12 mouse cellular contexts compared by ENCODE assay signal in the genomic region with DNA sequence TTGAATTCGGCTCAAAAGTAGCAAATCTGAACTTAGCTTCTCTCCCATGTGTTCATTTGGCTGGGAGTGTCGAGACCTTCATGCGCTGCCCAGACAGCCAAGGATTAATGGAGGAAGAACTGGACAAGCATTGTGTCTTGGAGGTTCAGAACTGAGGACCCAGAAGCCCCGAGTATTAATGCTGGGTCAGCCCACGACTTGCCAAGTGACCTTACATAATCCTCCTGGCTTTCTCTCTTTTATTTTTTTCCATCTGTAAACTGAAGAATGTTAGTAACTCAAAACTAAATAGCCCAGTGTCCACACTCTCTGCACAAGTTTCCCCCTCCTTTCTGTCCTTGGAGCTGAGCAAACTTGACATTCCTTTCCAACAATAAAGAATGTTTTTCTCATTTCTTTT.
DNase-seq lines count a peak whose midpoint lies in the region; ATAC-seq and TF ChIP-seq lines count a peak whose summit lies in the region.
"Had no signal": no experiment of that assay in that cellular context is flagged by ENCODE, and none has a peak within 500 bp of the region (broad histone marks: within the 10 kb centered on the region; RNA-seq: fewer than 3 reads in every experiment).

No protein-coding gene starts in this region.

- DNase-seq in adrenal gland, adult (ENCODE audit: inconsistent age in 2 of 2, low spot score in 1 of 2), result peak; percentile 22 to 64
- no peak for DNase-seq in adrenal gland, adult 8-10 months
- DNase-seq in adrenal gland, postnatal 36 days, result peak; percentile 3 to 20
- DNase-seq in kidney, adult 11 months, result peak; percentile 53
- DNase-seq in lung, postnatal 0 days (ENCODE audit: low spot score), result peak; percentile 54
- DNase-seq in layer of hippocampus, adult 11-12 months (ENCODE audit: low spot score), result no peak
- DNase-seq in midbrain, postnatal 0 days (ENCODE audit: low spot score), result no peak
- DNase-seq in spleen, postnatal 14 days (ENCODE audit: low spot score in 2 of 2), result no peak
- DNase-seq: forebrain, postnatal 0 days; right cerebral cortex, postnatal 4 days; thymus, postnatal 4 days had no signal

- H3K4me3 ChIP-seq in lung, postnatal 0 days (ENCODE audit: low read depth, low read length), result no peak overlapping the region
- no peak overlapping the region for H3K4me3 ChIP-seq in midbrain, postnatal 0 days (ENCODE audit: low read depth, low read length)

- H3K4me1 ChIP-seq in lung, postnatal 0 days (ENCODE audit: insufficient read depth, low read depth, low read length), result no peaks in the 10 kb centered on the region; the same call in 1 of the 2 replicates
- 0 out of 2 replicates have a peak, but pooled peaks cover 4% of the 10 kb centered on the region for H3K4me1 ChIP-seq in midbrain, postnatal 0 days (ENCODE audit: insufficient read depth, low read length)

- TF ChIP-seq EP300 in lung, postnatal 0 days (IDR thresholded peaks at IDR 0.05), result peak; percentile 14; the same call in 1 of the 2 replicates

- no peak overlapping the region for H3K4me2 ChIP-seq in lung, postnatal 0 days (replicated peaks; ENCODE audit: low read depth, low read length)
- H3K4me2 ChIP-seq in midbrain, postnatal 0 days (ENCODE audit: low read depth, low read length, poor library complexity, severe bottlenecking), result no peak overlapping the region

- TF ChIP-seq CTCF in lung, postnatal 0 days (IDR thresholded peaks at IDR 0.05), result no peak
- TF ChIP-seq CTCF in midbrain, postnatal 0 days (IDR thresholded peaks at IDR 0.05), result no peak

- 40% methylated on average over 5 of the region's 5 CpGs for WGBS in lung, postnatal 0 days
- WGBS in midbrain, postnatal 0 days, result 60% methylated on average over 5 of the region's 5 CpGs

- H3K9me3 ChIP-seq in lung, postnatal 0 days (ENCODE audit: low read length), result no peaks in the 10 kb centered on the region
- no peaks in the 10 kb centered on the region for H3K9me3 ChIP-seq in midbrain, postnatal 0 days (ENCODE audit: low read length)
- H3K9me3 ChIP-seq: G1E had no signal

- H3K36me3 ChIP-seq in lung, postnatal 0 days (ENCODE audit: insufficient read depth, low read length), result no peaks in the 10 kb centered on the region
- no peaks in the 10 kb centered on the region for H3K36me3 ChIP-seq in midbrain, postnatal 0 days (ENCODE audit: insufficient read depth, low read length)
- H3K36me3 ChIP-seq: G1E had no signal

- no peaks in the 10 kb centered on the region for H3K27me3 ChIP-seq in lung, postnatal 0 days (replicated peaks; ENCODE audit: insufficient read depth, low read length)
- H3K27me3 ChIP-seq in midbrain, postnatal 0 days (ENCODE audit: insufficient read depth, low read length), result no peaks in the 10 kb centered on the region

- H3K9ac ChIP-seq in lung, postnatal 0 days (replicated peaks; ENCODE audit: low read depth), result no peak overlapping the region
- H3K9ac ChIP-seq in midbrain, postnatal 0 days (replicated peaks; ENCODE audit: low read length, poor library complexity, severe bottlenecking), result no peak overlapping the region
- H3K9ac ChIP-seq: forebrain, postnatal 0 days had no signal

- ATAC-seq in lung, postnatal 0 days, result peak; percentile 43
- no peak for ATAC-seq in midbrain, postnatal 0 days (ENCODE audit: low FRiP score)
- ATAC-seq: forebrain, postnatal 0 days had no signal

- H3K27ac ChIP-seq in lung, postnatal 0 days (ENCODE audit: low read length), result no peak overlapping the region
- H3K27ac ChIP-seq in midbrain, postnatal 0 days (ENCODE audit: low read depth, low read length), result no peak overlapping the region

Comparison
In these comparisons a context has a peak if more than half of its experiments do, and no peak if none do; other contexts are left out.
1. DNase-seq: peak in adrenal gland, adult (2 of 2), adrenal gland, postnatal 36 days (2 of 2), kidney, adult 11 months (single experiment) and lung, postnatal 0 days (single experiment); none in adrenal gland, adult 8-10 months (single experiment), layer of hippocampus, adult 11-12 months (single experiment), midbrain, postnatal 0 days (single experiment) and spleen, postnatal 14 days (0 of 2).